Mouse (Mus musculus) mammary gland, adult 2 months (tissue): ENCODE measurements around the gene Prss57. TPM values are rescaled to one million over a fixed set of nuclear protein-coding genes. Genes with fewer than 3 reads are reported as not detected.

Experiments
- polyA plus RNA-seq: library from polyadenylated mRNA; depleted of rRNA; stranded (reverse); fragments of >200 nt; gene quantifications from 2 replicates; pipeline ENCODE4 v1.2.3, GENCODE M21; 2012; ENCODE audit warnings: low replicate concordance; rRNA removed

The Prss57 gene
- 0.26 and 0.27 TPM in 2 replicates for polyA plus RNA-seq

DNA sequence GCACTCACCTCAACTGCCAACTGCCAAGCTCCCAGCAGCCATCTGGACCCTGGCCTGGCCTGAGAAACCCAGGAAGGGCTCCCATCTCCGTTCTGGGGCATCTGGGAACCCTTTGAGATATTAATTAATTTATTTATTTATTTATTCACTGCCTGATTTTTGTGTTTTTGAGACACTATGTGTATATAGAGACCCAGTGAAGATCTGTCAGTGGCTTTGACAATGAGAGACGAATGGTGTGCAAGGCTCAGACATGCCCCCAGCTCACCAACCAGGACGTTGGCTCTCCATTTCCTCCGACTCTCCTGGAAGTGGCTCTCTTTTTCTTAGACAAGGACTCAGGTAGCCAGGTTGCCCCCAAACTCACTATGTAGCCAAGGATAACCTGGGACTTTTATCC is at the start of gene Prss57:
Gene Prss57 (minus strand): TSS at position 101 of the 400 bp plus-strand sequence.

GRCm38 (mm10) chr10:79820782-79821181 is 30.0 kb upstream of the Prss57 start, which contains the start of gene Misp:
Misp (plus strand) TSS chr10:79820989.

GRCm38 (mm10) chr10:79793051-79793737 is 2.4 kb upstream of the Prss57 start, which contains the start of gene Palm:
Palm (plus strand) TSS chr10:79793572.

DNA sequence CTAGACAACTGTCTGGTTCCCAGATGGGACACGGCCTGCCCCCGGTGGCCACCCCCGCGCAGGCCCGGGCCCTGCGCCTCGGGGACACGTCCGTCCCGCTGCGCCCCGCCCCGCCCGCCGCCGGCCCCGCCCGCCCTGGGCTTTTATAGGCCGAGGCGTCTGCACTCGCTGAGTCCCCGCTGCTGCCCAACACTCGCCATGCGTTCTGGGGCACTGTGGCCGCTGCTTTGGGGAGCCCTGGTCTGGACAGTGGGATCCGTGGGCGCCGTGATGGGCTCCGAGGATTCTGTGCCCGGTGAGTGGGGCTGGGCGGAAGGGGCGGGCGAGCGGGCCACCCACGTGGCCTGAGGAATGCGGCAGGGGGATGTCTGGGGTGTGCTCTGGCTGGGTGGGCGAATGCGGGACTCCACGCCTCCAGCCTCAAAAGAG is 13.6 kb downstream of the Prss57 start, which contains the start of gene Fstl3:
Gene Fstl3 (plus strand): TSS at position 170 of the 429 bp plus-strand sequence.

DNA sequence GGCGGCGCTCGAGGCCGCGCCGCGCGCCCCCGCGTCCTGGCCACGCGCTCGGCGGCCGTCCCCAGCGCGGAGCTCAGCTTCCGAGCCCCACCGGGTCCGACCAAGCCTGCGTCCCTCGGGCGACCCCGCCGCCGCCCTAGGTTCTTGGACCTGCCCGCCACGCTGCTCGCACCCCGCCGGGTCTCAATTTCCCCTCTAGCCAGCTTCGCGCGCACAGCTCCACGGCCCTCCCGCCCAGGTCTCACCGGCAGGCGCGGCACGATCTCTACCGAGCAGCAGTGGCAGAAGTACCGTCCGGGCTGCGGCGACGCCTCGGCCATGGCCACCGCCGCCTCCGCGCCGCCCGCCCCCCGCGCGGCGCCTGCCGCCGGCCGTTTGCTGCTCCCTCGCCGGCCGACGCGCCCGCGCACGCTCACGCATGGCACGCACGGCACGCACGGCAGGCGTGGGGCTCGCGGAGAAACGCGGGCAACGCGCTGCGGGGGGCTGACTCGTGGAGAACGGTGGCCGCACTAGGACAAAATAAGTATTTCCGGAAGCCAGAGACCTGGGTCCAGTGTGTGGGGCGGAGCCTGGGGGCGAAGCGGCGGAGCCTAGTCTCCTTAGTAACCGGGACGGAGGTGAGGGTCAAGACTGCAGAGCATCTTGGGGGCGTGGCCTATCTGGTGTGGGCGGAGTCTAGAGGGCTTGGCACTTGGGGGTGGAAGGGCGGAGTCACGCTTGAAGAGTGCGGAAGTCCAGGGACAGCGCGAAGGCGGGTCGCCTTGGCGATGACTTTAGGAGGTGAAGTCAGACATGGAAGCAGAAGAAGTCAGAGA is 24.0 kb downstream of the Prss57 start, which contains the start of gene Rnf126:
Gene Rnf126 (minus strand): TSS at position 445 of the 818 bp plus-strand sequence.

GRCm38 (mm10) chr10:79754856-79755516 is 35.8 kb downstream of the Prss57 start, which contains the start of gene Fgf22:
Fgf22 (plus strand) TSS chr10:79755076.

GRCm38 (mm10) chr10:79745898-79746773 is 44.6 kb downstream of the Prss57 start, which contains the start of gene Polrmt:
Polrmt (minus strand) TSS chr10:79746581.

Other genes starting within 250 kb of the Prss57 start
- gene Mier2, start 235.8 kb downstream of the Prss57 start, polyA plus RNA-seq, result 102 and 125 TPM in 2 replicates
- gene Theg, start 203.6 kb downstream of the Prss57 start, polyA plus RNA-seq, result 0.24 TPM in 1 of 2 replicates, not detected in the other
- gene C2cd4c, start 176.9 kb downstream of the Prss57 start, polyA plus RNA-seq, result 0.19 and 0.26 TPM in 2 replicates
- 12.4 and 17.4 TPM in 2 replicates for gene Shc2, start 153.0 kb downstream of the Prss57 start, polyA plus RNA-seq
- gene Odf3l2, start 145.2 kb downstream of the Prss57 start, polyA plus RNA-seq, result 2.3 TPM in 1 of 2 replicates, not detected in the other
- 3.9 and 8.7 TPM in 2 replicates for gene Madcam1, start 126.4 kb downstream of the Prss57 start, polyA plus RNA-seq
- gene Tpgs1, start 121.6 kb downstream of the Prss57 start, polyA plus RNA-seq, result 46.9 and 119 TPM in 2 replicates
- 265 and 337 TPM in 2 replicates for gene Cdc34, start 108.8 kb downstream of the Prss57 start, polyA plus RNA-seq
- gene Gzmm, start 101.9 kb downstream of the Prss57 start, polyA plus RNA-seq, result 1.1 and 1.3 TPM in 2 replicates
- 489 and 512 TPM in 2 replicates for gene Bsg, start 86.5 kb downstream of the Prss57 start, polyA plus RNA-seq
- 1.9 and 6.1 TPM in 2 replicates for gene Hcn2, start 74.3 kb downstream of the Prss57 start, polyA plus RNA-seq
- 53.1 and 71.6 TPM in 2 replicates for gene Polrmt, start 44.4 kb downstream of the Prss57 start, polyA plus RNA-seq
- 0.19 TPM in 1 of 2 replicates, not detected in the other for gene Fgf22, start 35.9 kb downstream of the Prss57 start, polyA plus RNA-seq
- gene Rnf126, start 24.0 kb downstream of the Prss57 start, polyA plus RNA-seq, result 91.7 and 212 TPM in 2 replicates
- 19.5 and 24.6 TPM in 2 replicates for gene Fstl3, start 13.7 kb downstream of the Prss57 start, polyA plus RNA-seq
- gene Palm, start 2.6 kb upstream of the Prss57 start, polyA plus RNA-seq, result 49.2 and 87.4 TPM in 2 replicates
- 1.3 TPM in 2 replicates for gene Misp, start 30.0 kb upstream of the Prss57 start, polyA plus RNA-seq
- gene Ptbp1, start 63.5 kb upstream of the Prss57 start, polyA plus RNA-seq, result 163 and 219 TPM in 2 replicates
- gene Prtn3, start 83.5 kb upstream of the Prss57 start, polyA plus RNA-seq, result 17.2 and 40.5 TPM in 2 replicates
- gene Plppr3, start 83.7 kb upstream of the Prss57 start, polyA plus RNA-seq, result 29.8 and 33.3 TPM in 2 replicates
- gene Elane, start 95.3 kb upstream of the Prss57 start, polyA plus RNA-seq, result 3.4 and 5.8 TPM in 2 replicates
- gene Cfd, start 99.9 kb upstream of the Prss57 start, polyA plus RNA-seq, result 26,645 and 44,997 TPM in 2 replicates
- gene Med16, start 118.0 kb upstream of the Prss57 start, polyA plus RNA-seq, result 66.2 and 92.4 TPM in 2 replicates
- gene Gm26602, start 119.9 kb upstream of the Prss57 start, polyA plus RNA-seq, result not detected in 2 replicates
- gene Kiss1r, start 126.0 kb upstream of the Prss57 start, polyA plus RNA-seq, result 9.0 and 14.4 TPM in 2 replicates
- 194 and 208 TPM in 2 replicates for gene R3hdm4, start 130.2 kb upstream of the Prss57 start, polyA plus RNA-seq
- 5.2 and 16.6 TPM in 2 replicates for gene Arid3a, start 136.1 kb upstream of the Prss57 start, polyA plus RNA-seq
- gene Wdr18, start 169.2 kb upstream of the Prss57 start, polyA plus RNA-seq, result 47.1 and 52.1 TPM in 2 replicates
- gene Grin3b, start 179.8 kb upstream of the Prss57 start, polyA plus RNA-seq, result 0.10 and 0.30 TPM in 2 replicates
- 304 and 505 TPM in 2 replicates for gene Tmem259, start 193.4 kb upstream of the Prss57 start, polyA plus RNA-seq
- 138 and 301 TPM in 2 replicates for gene Cnn2, start 197.6 kb upstream of the Prss57 start, polyA plus RNA-seq
- gene Abca7, start 205.5 kb upstream of the Prss57 start, polyA plus RNA-seq, result 23.5 and 40.2 TPM in 2 replicates
- gene Arhgap45, start 225.7 kb upstream of the Prss57 start, polyA plus RNA-seq, result 152 and 343 TPM in 2 replicates
- 129 and 172 TPM in 2 replicates for gene Polr2e, start 248.8 kb upstream of the Prss57 start, polyA plus RNA-seq